Mouse (Mus musculus): ENCODE results near the gene Sf3a2. TPM values are rescaled to one million over a fixed set of nuclear protein-coding genes. Genes with fewer than 3 reads are reported as not detected.

Sf3a2 gene
- polyA plus RNA-seq, 2 experiments, result 80.6 to 102 TPM

DNA sequence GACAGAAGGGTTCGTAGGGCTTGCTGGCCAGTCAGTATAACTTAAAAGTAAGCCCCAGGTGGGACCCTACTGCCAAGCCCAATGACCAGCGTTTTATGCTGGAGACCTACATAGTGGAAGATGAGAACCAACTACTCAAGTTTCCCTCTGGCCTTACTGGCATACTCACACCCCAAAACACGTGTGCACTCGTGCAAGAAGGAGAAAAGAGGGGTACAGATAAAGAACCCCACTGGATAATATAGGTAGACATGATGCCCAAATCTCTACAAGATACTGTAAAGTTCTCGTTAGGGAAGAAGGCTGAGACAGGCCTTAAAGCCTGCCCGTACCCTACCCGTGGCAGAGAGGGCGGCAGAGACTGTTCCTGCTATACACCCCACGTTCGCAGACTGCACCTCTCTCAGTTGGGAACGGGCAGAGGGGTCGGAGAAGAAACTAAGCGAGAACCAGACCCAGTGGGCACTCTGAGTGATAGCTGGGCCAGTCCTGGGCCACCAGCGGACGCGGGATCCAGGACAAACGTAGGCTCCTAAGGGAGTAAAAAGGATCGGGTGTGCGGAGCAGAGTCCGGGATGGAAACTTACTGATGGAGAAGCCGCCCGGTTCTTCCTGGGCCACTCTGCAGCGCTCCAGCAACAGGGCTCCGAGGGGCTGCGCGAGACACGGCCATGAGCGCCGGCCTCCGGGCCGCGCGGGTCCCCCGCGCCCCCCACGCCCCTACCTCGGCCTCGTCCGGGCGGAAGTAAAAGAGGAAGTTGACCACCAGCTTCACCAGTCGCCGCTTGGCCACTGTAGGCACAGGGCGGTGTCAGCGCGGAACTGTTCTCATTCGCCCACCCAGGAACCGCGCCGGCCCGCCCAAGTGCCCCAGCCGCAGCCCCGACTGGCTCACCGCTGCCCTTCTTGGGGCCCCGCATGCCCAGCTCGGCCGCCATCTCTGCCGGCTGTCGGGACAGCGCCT, 530 bp upstream of the Sf3a2 start:
- H3K27me3 ChIP-seq (ENCODE audit: control insufficient read depth, insufficient read depth, low read length), result no peaks in the 10 kb centered on the region
- H3K36me3 ChIP-seq (ENCODE audit: control insufficient read depth, insufficient read depth, low read length), result peaks cover 68% of the 10 kb centered on the region
- H3K9me3 ChIP-seq (ENCODE audit: control insufficient read depth, low read length), result no peaks in the 10 kb centered on the region
- DNase-seq (ENCODE audit: low spot score) (peak; percentile 55), ATAC-seq (ENCODE audit: low FRiP score, low read depth) (peak; percentile 54)
- no peak for TF ChIP-seq POLR2A (IDR thresholded peaks at IDR 0.05; ENCODE audit: borderline replicate concordance, extremely low read depth, insufficient read depth, insufficient read length)
- H3K4me1 ChIP-seq (ENCODE audit: control insufficient read depth, insufficient read depth, low read length), result peaks cover 8% of the 10 kb centered on the region
- peak overlapping the region; percentile 95 for H3K27ac ChIP-seq (replicated peaks; ENCODE audit: low read depth, low read length)
- peak overlapping the region; percentile 77 for H3K4me2 ChIP-seq (replicated peaks; ENCODE audit: low read depth, low read length, severe bottlenecking)
- peak overlapping the region; percentile 97 for H3K9ac ChIP-seq (ENCODE audit: low read depth, low read length, severe bottlenecking)
- 3% methylated on average over 59 of the region's 59 CpGs for WGBS
- H3K4me3 ChIP-seq (replicated peaks; ENCODE audit: low read length), result peak overlapping the region; percentile 94

DNA sequence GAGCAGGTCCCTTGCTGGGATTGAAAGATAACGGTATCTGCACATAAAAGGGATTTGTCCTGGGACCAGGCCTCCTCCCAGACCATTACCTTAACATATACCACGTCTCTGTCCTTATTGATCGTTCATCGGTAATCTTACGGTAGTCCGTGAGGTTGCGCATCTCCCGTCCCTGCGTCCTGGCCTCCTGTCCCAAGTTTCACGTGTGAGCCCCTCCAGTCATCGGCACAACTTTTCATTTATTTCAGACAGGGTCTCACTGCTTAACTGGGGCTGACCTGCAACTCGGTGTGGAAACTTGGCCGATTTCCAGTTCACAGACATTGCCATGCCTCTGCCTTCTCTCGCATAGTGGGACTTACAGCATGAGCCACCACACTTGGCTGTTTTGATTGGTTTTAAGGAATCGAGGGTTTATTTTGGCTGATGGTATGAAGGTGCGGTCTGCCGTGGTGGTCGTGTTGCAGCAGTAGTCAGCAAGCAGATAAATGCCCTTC, 1.1 kb downstream of the Sf3a2 start:
- ATAC-seq (ENCODE audit: low FRiP score, low read depth), result no peak
- H3K27ac ChIP-seq (replicated peaks; ENCODE audit: low read depth, low read length), result peak overlapping the region; percentile 95
- DNase-seq (ENCODE audit: low spot score), result no peak

DNA sequence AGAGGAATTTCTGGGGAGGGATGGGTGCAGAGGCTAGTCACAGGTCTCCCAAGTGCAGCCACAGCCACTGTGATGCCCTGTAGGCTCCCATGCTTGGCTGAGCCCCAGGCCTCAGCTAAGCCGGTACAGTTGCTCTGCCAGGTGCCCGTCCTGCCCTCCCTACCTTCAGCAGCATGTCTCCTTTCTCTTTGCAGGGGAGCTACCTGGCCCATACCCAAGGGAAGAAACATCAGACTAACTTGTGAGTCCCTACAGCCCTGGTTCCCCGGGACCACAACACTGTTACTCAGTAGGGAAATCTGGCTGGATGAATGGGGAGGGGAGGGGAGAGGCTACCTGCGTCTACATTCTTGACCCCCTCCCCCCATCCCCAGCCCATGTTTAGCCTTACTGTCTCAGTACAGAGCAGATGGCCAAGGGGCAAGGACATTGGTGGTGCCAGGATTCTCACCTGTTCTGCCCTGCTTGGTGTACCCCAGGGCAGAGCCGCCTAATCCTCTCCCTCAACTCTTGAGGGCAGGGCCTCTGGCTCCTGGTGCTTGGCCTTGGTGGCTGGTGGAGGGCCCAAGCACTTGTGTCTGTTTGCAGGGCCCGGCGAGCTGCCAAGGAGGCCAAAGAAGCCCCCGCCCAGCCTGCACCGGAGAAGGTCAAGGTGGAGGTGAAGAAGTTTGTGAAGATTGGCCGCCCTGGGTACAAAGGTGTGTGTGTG, 4.4 kb downstream of the Sf3a2 start:
- TF ChIP-seq POLR2A (IDR thresholded peaks at IDR 0.05; ENCODE audit: borderline replicate concordance, extremely low read depth, insufficient read depth, insufficient read length), result no peak
- DNase-seq (ENCODE audit: low spot score), result no peak
- H3K36me3 ChIP-seq (ENCODE audit: control insufficient read depth, insufficient read depth, low read length), result peaks cover 52% of the 10 kb centered on the region
- no peak overlapping the region for H3K4me2 ChIP-seq (replicated peaks; ENCODE audit: low read depth, low read length, severe bottlenecking)
- H3K9me3 ChIP-seq (ENCODE audit: control insufficient read depth, low read length), result no peaks in the 10 kb centered on the region
- H3K27ac ChIP-seq (replicated peaks; ENCODE audit: low read depth, low read length), result no peak overlapping the region
- 90% methylated on average over 7 of the region's 10 CpGs for WGBS
- H3K4me1 ChIP-seq (ENCODE audit: control insufficient read depth, insufficient read depth, low read length), result peaks cover 13% of the 10 kb centered on the region; the same call in 1 of the 2 replicates
- H3K9ac ChIP-seq (ENCODE audit: low read depth, low read length, severe bottlenecking), result no peak overlapping the region
- no peak for ATAC-seq (ENCODE audit: low FRiP score, low read depth)
- H3K27me3 ChIP-seq (ENCODE audit: control insufficient read depth, insufficient read depth, low read length), result no peaks in the 10 kb centered on the region
- H3K4me3 ChIP-seq (replicated peaks; ENCODE audit: low read length), result no peak overlapping the region

More for the DNA sequence above, 1.1 kb downstream of the Sf3a2 start:
- TF ChIP-seq POLR2A (IDR thresholded peaks at IDR 0.05; ENCODE audit: borderline replicate concordance, extremely low read depth, insufficient read depth, insufficient read length), result no peak
- H3K9me3 ChIP-seq (ENCODE audit: control insufficient read depth, low read length), result no peaks in the 10 kb centered on the region
- peak overlapping the region; percentile 77 for H3K4me2 ChIP-seq (replicated peaks; ENCODE audit: low read depth, low read length, severe bottlenecking)
- WGBS, result 2% methylated on average over 18 of the region's 18 CpGs
- H3K4me3 ChIP-seq (replicated peaks; ENCODE audit: low read length), result peak overlapping the region; percentile 94
- peak overlapping the region; percentile 97 for H3K9ac ChIP-seq (ENCODE audit: low read depth, low read length, severe bottlenecking)
- no peaks in the 10 kb centered on the region for H3K27me3 ChIP-seq (ENCODE audit: control insufficient read depth, insufficient read depth, low read length)
- peaks cover 8% of the 10 kb centered on the region for H3K4me1 ChIP-seq (ENCODE audit: control insufficient read depth, insufficient read depth, low read length)
- peaks cover 69% of the 10 kb centered on the region for H3K36me3 ChIP-seq (ENCODE audit: control insufficient read depth, insufficient read depth, low read length)

DNA sequence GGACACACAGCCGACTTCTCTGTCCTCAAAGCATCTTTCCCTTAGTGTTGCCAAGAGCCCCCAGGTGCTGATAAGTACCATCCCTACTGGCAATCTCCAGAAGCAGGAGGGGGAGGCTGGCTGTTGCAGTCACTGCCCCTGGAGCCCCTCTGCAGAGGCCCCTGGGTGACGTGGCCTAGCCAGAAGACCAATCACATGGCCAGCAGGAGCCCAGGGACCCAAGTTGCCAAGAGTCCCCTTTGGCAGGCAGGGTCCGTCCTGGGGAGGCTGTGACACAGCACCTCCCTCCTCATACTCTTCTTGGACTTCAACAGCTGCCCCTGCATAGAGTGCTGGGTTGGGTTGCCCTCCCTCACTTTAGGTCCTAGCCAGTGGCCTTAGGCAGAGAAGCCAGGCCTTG, 5.0 kb downstream of the Sf3a2 start:
- DNase-seq (ENCODE audit: low spot score) (no peak), ATAC-seq (ENCODE audit: low FRiP score, low read depth) (no peak)
- peaks cover 17% of the 10 kb centered on the region; the same call in 1 of the 2 replicates for H3K4me1 ChIP-seq (ENCODE audit: control insufficient read depth, insufficient read depth, low read length)
- H3K27me3 ChIP-seq (ENCODE audit: control insufficient read depth, insufficient read depth, low read length), result peaks cover 3% of the 10 kb centered on the region; the same call in 1 of the 2 replicates
- no peaks in the 10 kb centered on the region for H3K9me3 ChIP-seq (ENCODE audit: control insufficient read depth, low read length)
- H3K4me3 ChIP-seq (replicated peaks; ENCODE audit: low read length), result no peak overlapping the region
- no peak overlapping the region for H3K4me2 ChIP-seq (replicated peaks; ENCODE audit: low read depth, low read length, severe bottlenecking)
- peaks cover 52% of the 10 kb centered on the region for H3K36me3 ChIP-seq (ENCODE audit: control insufficient read depth, insufficient read depth, low read length)
- H3K9ac ChIP-seq (ENCODE audit: low read depth, low read length, severe bottlenecking), result no peak overlapping the region
- H3K27ac ChIP-seq (replicated peaks; ENCODE audit: low read depth, low read length), result no peak overlapping the region
- WGBS, result 85% methylated on average over 3 of the region's 3 CpGs
- TF ChIP-seq POLR2A (IDR thresholded peaks at IDR 0.05; ENCODE audit: borderline replicate concordance, extremely low read depth, insufficient read depth, insufficient read length), result no peak

DNA sequence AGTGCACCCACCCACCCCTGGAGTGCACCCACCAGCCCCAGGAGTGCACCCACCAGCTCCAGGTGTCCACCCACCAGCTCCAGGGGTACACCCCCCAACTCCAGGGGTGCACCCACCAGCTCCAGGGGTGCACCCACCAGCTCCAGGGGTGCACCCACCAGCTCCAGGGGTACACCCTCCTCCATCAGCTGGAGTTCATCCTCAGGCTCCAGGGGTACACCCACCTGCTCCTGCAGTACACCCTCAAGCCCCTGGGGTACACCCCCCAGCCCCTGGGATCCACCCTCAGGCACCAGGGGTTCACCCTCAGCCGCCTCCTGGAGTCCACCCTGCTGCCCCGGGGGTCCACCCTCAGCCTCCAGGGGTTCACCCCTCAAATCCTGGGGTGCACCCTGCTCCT, 6.3 kb downstream of the Sf3a2 start:
- H3K4me1 ChIP-seq (ENCODE audit: control insufficient read depth, insufficient read depth, low read length), result peaks cover 28% of the 10 kb centered on the region
- no peak overlapping the region for H3K9ac ChIP-seq (ENCODE audit: low read depth, low read length, severe bottlenecking)
- WGBS, result 94% methylated on average over 2 of the region's 2 CpGs
- H3K9me3 ChIP-seq (ENCODE audit: control insufficient read depth, low read length), result no peaks in the 10 kb centered on the region
- DNase-seq (ENCODE audit: low spot score), result no peak
- no peak for ATAC-seq (ENCODE audit: low FRiP score, low read depth)
- peaks cover 17% of the 10 kb centered on the region for H3K27me3 ChIP-seq (ENCODE audit: control insufficient read depth, insufficient read depth, low read length)
- peaks cover 52% of the 10 kb centered on the region for H3K36me3 ChIP-seq (ENCODE audit: control insufficient read depth, insufficient read depth, low read length)
- no peak for TF ChIP-seq POLR2A (IDR thresholded peaks at IDR 0.05; ENCODE audit: borderline replicate concordance, extremely low read depth, insufficient read depth, insufficient read length)
- H3K4me2 ChIP-seq (replicated peaks; ENCODE audit: low read depth, low read length, severe bottlenecking), result no peak overlapping the region
- no peak overlapping the region for H3K4me3 ChIP-seq (replicated peaks; ENCODE audit: low read length)
- no peak overlapping the region for H3K27ac ChIP-seq (replicated peaks; ENCODE audit: low read depth, low read length)
